Mouse (Mus musculus): ENCODE measurements around the gene Add2. TPM values are rescaled to one million over a fixed set of nuclear protein-coding genes. Genes with fewer than 3 reads are reported as not detected.
"Not testable (repeated sequence)": the region's sequence is repeated elsewhere in the genome, so short reads cannot be mapped to it uniquely, and the experiment has no call there.

Gene Add2
- polyA plus RNA-seq (2015; fragmentation: Nextera tagmentation; extraction: Ambion mirVana) = 8.7 and 9.4 TPM in 2 replicates

DNA sequence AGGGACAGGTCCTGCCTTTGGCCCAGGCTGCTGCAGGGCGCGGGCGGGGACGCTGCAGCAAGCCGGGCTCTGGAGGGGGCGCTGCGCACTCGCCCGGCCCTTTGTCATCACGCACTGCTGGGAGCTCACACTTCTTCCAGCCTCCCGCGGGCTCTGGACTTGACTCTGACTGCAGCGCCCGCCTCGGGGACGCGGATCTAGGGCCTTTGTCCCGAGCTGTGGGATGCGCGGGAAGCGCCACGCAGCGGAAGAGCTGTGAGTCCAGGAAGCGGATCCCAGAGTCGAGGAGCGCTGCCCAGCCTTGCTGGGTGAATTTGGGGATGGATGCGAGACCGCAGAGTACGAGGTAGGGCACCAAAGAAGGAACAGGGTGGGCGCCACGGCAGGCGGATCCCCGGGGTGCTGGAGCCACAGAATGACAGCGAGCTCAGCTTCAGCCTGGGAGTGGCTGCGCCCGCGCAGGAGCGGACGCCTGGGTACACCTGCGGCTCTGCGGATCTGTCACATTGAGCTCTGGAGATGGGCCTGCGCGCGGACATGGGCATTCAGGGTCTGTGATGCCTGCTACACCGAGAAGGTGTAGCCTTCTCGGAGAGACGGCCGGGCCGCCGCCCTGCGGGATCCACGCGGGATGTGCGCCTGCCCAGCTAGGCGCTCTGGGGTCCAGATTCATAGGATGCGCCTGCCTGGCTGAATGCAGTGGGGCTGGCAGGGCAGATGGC lies at the start of gene Add2:
Add2 (plus strand) TSS at position 81 of the 722 bp plus-strand sequence.
- Histone ChIP-seq H3K4me3 (peak within 1 kb of the TSS; percentile 57), H3K27me3 (peaks cover 32% of the 10 kb centered on the region), H3K36me3 (no peaks in the 10 kb centered on the region), H3K4me2 (peak within 1 kb of the TSS; percentile 96), H3K9me3 (no peaks in the 10 kb centered on the region), H3K9ac (peak within 1 kb of the TSS; percentile 72), H3K27ac (no peak within 1 kb of the TSS), H3K4me1 (peaks cover 16% of the 10 kb centered on the region)
- no peak for ATAC-seq (ENCODE audit: insufficient number of reproducible peaks, insufficient read depth, low FRiP score, low TSS enrichment, low read depth)
- WGBS = under 1% methylated on average over 56 of the region's 56 CpGs

DNA sequence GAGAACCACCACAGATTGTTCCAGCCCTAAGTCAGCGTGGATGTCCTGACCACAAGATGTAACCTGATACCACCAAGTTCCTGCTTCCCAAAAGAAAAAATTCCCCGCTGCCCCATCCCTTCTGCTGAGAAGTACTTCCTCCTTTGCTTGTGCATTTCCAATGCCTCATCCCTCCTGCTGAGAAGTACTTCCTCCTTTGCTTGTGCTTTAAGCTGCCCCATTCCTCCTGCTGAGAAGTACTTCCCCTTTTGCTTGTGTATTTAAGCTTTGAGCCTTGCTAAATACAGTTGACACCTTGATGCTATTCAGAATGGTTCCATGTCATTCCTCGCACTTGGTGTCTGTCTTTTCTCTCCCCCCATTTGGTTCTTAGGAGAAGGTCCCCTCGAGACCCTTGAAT lies 49.7 kb upstream of the Add2 start:
- H3K27me3 ChIP-seq; H3K9me3 ChIP-seq; H3K4me3 ChIP-seq; H3K4me1 ChIP-seq; H3K4me2 ChIP-seq; ATAC-seq (ENCODE audit: insufficient number of reproducible peaks, insufficient read depth, low FRiP score, low TSS enrichment, low read depth); H3K9ac ChIP-seq; H3K27ac ChIP-seq; H3K36me3 ChIP-seq: not testable (repeated sequence)
- WGBS = 72% methylated on average over 4 of the region's 4 CpGs

DNA sequence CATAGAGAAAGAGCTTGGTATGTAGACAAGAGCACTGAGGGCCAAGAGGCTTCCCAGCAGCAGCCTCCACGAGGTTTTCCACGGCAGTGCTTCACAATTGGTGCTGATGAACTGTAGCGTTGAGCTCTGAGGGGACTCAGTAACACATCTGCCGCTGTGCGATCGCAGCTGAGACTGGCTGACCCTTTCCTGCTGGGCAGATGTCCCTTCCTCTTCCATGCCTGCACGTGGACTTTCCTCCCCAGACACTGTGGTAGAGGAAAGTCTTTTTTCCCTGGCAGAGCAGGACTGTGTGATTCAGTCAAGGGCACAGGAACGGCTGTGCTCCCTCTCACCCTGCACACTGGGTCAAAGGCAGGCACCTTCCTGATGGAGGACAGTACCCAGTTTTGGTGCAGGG lies 44.1 kb upstream of the Add2 start:
- no peaks in the 10 kb centered on the region for H3K9me3 ChIP-seq
- H3K4me1 ChIP-seq = no peaks in the 10 kb centered on the region
- 80% methylated on average over 8 of the region's 8 CpGs for WGBS
- no peak overlapping the region for H3K9ac ChIP-seq
- no peaks in the 10 kb centered on the region for H3K36me3 ChIP-seq
- H3K27me3 ChIP-seq = no peaks in the 10 kb centered on the region
- no peak overlapping the region for H3K27ac ChIP-seq
- no peak overlapping the region for H3K4me3 ChIP-seq
- ATAC-seq (ENCODE audit: insufficient number of reproducible peaks, insufficient read depth, low FRiP score, low TSS enrichment, low read depth) = no peak
- no peak overlapping the region for H3K4me2 ChIP-seq

DNA sequence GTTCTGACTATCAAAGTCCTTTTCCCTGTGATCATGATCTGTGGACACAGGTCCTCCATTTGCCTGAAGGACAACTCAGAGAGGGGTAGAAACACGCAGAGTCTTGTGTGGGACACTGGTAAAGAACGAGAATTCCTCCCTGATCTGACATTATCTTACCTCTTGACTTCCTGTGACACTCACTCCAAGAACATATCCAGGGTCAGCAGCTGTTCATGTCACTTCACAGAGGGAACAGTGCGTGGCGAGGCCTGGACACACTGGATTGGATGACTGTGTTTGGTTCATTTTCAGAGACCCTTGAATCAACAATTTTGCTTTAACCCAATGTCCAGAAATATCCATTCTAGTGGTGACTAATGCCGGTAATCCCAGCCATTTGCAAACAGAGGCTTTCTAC lies 38.9 kb upstream of the Add2 start:
- not testable (repeated sequence) for H3K9me3 ChIP-seq; ATAC-seq (ENCODE audit: insufficient number of reproducible peaks, insufficient read depth, low FRiP score, low TSS enrichment, low read depth); H3K27ac ChIP-seq; H3K9ac ChIP-seq; H3K36me3 ChIP-seq; H3K4me2 ChIP-seq; H3K4me3 ChIP-seq; H3K4me1 ChIP-seq; H3K27me3 ChIP-seq
- WGBS = 87% methylated on average over 5 of the region's 5 CpGs

DNA sequence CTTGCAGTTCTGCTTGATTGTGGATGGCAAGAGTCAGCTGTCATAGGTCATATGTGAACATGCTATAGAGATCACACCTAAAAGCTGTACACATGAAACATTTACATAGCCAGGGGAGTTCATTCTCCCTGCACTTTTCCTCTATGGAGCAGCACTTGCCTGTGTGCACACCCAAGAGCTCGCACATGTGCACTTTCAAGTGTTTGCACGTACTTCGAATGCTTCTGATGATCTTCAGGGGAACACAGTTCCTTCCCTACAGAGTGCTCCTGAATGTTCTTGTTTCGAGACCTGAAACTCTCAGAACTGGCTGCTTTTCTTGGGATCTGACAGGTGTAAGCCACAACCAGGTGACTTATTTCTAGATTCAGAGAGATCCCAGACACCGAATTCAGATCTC lies 37.7 kb upstream of the Add2 start:
- H3K36me3 ChIP-seq; H3K4me2 ChIP-seq; H3K27me3 ChIP-seq; H3K4me1 ChIP-seq; H3K9ac ChIP-seq; H3K27ac ChIP-seq; H3K4me3 ChIP-seq; H3K9me3 ChIP-seq; ATAC-seq (ENCODE audit: insufficient number of reproducible peaks, insufficient read depth, low FRiP score, low TSS enrichment, low read depth): not testable (repeated sequence)
- 89% methylated on average over 5 of the region's 5 CpGs for WGBS

DNA sequence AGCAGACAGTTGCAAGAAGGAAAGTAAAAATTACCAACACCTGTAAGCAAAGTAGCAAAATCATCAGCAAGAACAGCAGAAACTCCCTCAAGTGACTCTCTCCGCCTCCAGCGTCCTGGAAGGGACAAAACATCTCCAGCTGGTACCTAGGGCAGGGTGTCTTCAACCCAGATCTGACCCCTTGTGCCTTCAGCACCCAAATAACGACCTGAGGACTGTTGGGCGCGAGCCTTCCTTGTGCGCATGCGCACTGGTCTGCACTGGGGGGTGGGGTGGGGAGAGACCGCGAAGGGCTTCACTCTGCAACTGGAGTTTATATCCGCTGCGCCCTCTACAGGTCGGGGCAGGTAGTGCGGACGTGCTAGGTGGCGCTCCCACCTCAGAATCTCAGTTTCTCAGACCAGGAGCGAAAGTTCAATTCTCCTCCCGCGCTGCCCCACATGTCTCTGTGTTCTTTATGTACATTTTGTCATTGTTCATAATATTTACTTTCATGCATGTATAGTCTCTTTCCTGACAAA lies 25.0 kb upstream of the Add2 start:
- no peak for ATAC-seq (ENCODE audit: insufficient number of reproducible peaks, insufficient read depth, low FRiP score, low TSS enrichment, low read depth)
- Histone ChIP-seq H3K27ac (no peak overlapping the region), H3K4me3 (no peak overlapping the region), H3K4me2 (no peak overlapping the region), H3K27me3 (no peaks in the 10 kb centered on the region), H3K9me3 (no peaks in the 10 kb centered on the region), H3K36me3 (no peaks in the 10 kb centered on the region), H3K9ac (no peak overlapping the region), H3K4me1 (0 out of 2 replicates have a peak, but pooled peaks cover 6% of the 10 kb centered on the region)
- 69% methylated on average over 18 of the region's 18 CpGs for WGBS

DNA sequence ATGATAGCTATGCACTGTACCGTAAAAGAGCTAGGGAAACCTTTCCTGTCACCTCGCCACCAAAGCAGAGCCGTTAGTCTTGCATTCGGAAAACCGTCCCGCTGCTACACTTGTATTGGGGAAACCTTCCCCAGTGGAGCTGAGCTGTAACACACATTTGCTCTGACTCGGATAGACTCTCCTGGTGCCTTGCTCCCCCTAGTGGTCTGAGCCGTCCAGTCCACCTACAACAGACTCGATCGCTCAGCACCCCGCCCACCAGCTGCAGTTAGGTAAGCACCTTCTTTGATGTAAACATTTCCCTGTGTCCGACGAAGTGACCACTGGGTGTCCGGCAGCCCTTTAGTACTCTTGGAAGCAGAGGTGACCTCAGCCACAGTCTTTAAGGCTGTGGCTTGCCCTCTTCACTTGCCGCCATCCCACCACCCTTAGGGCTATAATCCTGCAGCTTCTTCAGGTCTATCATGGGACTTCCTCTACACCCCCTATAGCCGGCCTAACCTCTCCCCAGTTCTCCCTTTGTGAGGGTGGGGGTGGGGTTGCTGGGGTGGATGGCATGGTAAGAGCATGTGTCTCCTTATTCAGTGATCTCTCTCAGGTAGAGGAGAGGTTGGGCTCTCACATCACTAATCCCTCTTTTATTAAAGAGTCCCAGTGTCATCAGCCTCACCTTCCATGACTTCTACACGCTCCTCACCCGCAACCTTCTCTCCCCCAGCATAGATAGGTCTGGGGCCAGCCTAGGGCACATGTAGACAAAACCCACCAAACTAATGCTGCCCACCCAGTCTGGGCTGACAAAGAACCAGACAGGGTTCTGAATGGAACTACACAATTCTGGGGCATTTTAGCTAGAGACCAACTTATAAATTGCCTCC lies 24.0 kb upstream of the Add2 start:
- H3K27ac ChIP-seq = no peak overlapping the region
- H3K4me3 ChIP-seq = no peak overlapping the region
- peak overlapping the region; percentile 51 for H3K4me2 ChIP-seq
- H3K27me3 ChIP-seq = no peaks in the 10 kb centered on the region
- 0 out of 2 replicates have a peak, but pooled peaks cover 6% of the 10 kb centered on the region for H3K4me1 ChIP-seq
- ATAC-seq (ENCODE audit: insufficient number of reproducible peaks, insufficient read depth, low FRiP score, low TSS enrichment, low read depth) = no peak
- 0 out of 2 replicates have a peak overlapping the region, but pooled peaks have one; percentile 27 for H3K9ac ChIP-seq
- 13% methylated on average over 18 of the region's 18 CpGs for WGBS
- H3K9me3 ChIP-seq = no peaks in the 10 kb centered on the region
- H3K36me3 ChIP-seq = no peaks in the 10 kb centered on the region

DNA sequence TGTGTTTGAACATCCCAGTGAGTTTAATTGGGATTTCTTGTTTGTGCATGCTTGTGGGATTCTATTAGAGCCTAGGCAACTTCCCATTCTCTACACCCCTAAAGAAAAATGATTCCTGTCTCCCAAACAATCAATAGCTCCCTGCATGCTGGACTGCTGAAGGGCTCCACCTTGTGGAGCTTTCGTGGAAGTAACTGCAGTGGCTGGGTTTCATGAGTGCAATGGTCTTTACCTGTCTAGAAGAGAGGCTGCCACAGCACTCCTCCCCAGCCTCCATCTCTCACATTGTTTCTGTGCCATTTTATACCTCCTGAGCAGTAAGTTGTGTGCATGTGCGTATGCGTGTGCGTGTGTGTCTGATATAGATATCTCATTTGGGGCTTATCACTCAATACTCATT lies 18.5 kb upstream of the Add2 start:
- Histone ChIP-seq H3K4me3 (no peak overlapping the region), H3K9me3 (no peaks in the 10 kb centered on the region), H3K36me3 (no peaks in the 10 kb centered on the region), H3K4me2 (no peak overlapping the region), H3K27ac (no peak overlapping the region), H3K27me3 (no peaks in the 10 kb centered on the region), H3K4me1 (0 out of 2 replicates have a peak, but pooled peaks cover 4% of the 10 kb centered on the region), H3K9ac (no peak overlapping the region)
- WGBS = 38% methylated on average over 4 of the region's 4 CpGs
- ATAC-seq (ENCODE audit: insufficient number of reproducible peaks, insufficient read depth, low FRiP score, low TSS enrichment, low read depth) = no peak

DNA sequence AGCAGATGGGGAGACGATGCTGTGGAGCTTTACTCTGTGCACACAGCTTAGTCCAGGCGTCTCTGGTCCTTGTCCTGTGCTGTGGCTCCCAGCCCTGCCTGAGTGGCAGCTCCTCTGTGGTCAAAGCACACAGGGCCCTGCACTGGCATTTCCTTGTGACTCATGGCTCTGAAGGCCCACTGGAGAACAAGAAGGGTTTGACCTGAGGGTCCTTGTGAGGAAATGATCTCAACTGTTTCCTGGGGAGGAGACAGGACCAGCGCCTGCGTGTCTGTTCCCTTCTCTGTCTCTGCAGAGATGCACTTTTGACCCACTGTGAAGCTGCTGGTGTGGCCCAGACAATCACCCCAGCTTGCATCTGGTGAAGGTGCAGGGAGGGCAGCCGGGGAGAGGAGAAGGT lies 13.7 kb upstream of the Add2 start:
- not testable (repeated sequence) for H3K4me3 ChIP-seq; H3K4me2 ChIP-seq; H3K36me3 ChIP-seq; H3K9me3 ChIP-seq; H3K27me3 ChIP-seq; H3K9ac ChIP-seq; H3K4me1 ChIP-seq; H3K27ac ChIP-seq; ATAC-seq (ENCODE audit: insufficient number of reproducible peaks, insufficient read depth, low FRiP score, low TSS enrichment, low read depth)
- WGBS = 66% methylated on average over 5 of the region's 5 CpGs

DNA sequence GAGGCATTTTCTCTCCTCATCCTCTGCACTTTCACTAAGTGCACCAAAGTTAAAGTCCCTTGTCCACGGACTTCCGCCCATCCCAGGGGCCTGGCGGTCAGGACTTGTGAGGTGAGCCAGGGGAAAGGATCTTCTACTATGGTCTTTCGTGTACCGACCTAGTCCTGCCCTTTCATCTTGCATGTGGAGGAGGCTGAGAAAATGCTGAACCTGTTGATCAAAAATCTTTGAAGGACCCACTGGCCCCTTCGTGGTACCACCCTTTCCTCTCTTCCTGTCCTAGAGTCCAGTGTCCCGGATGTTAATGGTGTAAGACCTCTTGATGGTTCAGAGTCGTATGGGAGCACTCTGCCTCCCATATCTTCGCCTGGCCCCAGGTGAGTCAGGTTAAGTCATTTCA lies 12.6 kb upstream of the Add2 start, which contains the start of gene Figla:
Figla (plus strand) TSS at position 301 of the 400 bp plus-strand sequence.
- Histone ChIP-seq H3K9ac (no peak within 1 kb of the TSS), H3K4me1 (0 out of 2 replicates have a peak, but pooled peaks cover 4% of the 10 kb centered on the region), H3K36me3 (no peaks in the 10 kb centered on the region), H3K4me2 (no peak within 1 kb of the TSS), H3K9me3 (no peaks in the 10 kb centered on the region), H3K27ac (no peak within 1 kb of the TSS), H3K4me3 (no peak within 1 kb of the TSS), H3K27me3 (no peaks in the 10 kb centered on the region)
- ATAC-seq (ENCODE audit: insufficient number of reproducible peaks, insufficient read depth, low FRiP score, low TSS enrichment, low read depth) = no peak
- 85% methylated on average over 9 of the region's 9 CpGs for WGBS

DNA sequence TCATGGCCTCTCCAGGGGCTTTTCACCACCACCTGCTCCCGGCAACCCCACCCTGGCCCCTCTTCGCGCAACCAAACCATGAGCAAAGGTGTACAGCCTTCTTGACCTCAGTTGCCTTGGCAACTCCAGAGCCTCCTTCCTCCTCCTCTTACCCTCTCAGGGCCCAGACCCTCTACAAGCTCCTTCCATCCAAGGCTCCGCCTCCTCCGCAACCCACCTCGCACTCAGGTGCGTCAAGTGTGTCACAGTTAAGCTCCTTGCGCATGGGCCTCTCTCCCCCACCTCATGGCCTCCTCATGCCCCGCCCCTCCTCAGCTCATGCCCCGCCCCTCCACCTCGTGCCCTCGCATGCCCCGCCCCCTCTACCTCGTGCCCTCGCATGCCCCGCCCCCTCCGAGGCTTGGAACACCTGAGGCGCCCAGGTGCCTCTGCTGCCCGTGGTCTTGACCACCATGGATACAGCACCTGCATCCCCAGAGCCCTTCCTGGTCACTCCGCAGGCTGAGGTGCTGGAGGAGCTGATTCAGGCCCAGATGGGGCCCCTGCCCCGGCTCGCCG lies 11.6 kb upstream of the Add2 start:
- H3K9ac ChIP-seq = no peak overlapping the region
- no peak overlapping the region for H3K4me2 ChIP-seq
- H3K27me3 ChIP-seq = no peaks in the 10 kb centered on the region
- H3K4me3 ChIP-seq = no peak overlapping the region
- no peaks in the 10 kb centered on the region for H3K36me3 ChIP-seq
- 0 out of 2 replicates have a peak, but pooled peaks cover 4% of the 10 kb centered on the region for H3K4me1 ChIP-seq
- no peaks in the 10 kb centered on the region for H3K9me3 ChIP-seq
- 81% methylated on average over 23 of the region's 23 CpGs for WGBS
- 0 out of 2 replicates have a peak, but pooled peaks have one; percentile 43 for ATAC-seq (ENCODE audit: insufficient number of reproducible peaks, insufficient read depth, low FRiP score, low TSS enrichment, low read depth)
- H3K27ac ChIP-seq = no peak overlapping the region
